Mouse (Mus musculus): ENCODE data around the gene Npcd.

GRCm38 (mm10) chr15:79859821-79860220 is 25.8 kb upstream of the Npcd start:
- TF ChIP-seq CTCF (IDR thresholded peaks at IDR 0.05; ENCODE audit: extremely low read depth, insufficient read length, insufficient replicate concordance, low read depth, low read length) (no peak), POLR2A (IDR thresholded peaks at IDR 0.05; ENCODE audit: low read depth, low read length) (no peak)
